Mouse (Mus musculus): ENCODE data around the gene Plpp2. TPM values are rescaled to one million over a fixed set of nuclear protein-coding genes. Genes with fewer than 3 reads are reported as not detected.

The Plpp2 gene
- polyA plus RNA-seq, 1 experiment from 2014 or later, result 141 TPM

- Histone ChIP-seq H3K36me3 (ENCODE audit: control insufficient read depth, insufficient read depth) (peaks cover 66% of the 10 kb centered on the region), H3K9ac (ENCODE audit: low read depth, low read length) (no peak overlapping the region), H3K4me1 (replicated peaks; ENCODE audit: control insufficient read depth, insufficient read depth, low read length) (no peaks in the 10 kb centered on the region), H3K27ac (ENCODE audit: low read depth, low read length) (no peak overlapping the region), H3K27me3 (replicated peaks; ENCODE audit: control insufficient read depth, insufficient read depth, low read length) (no peaks in the 10 kb centered on the region), H3K9me3 (ENCODE audit: control insufficient read depth) (no peaks in the 10 kb centered on the region), H3K4me3 (ENCODE audit: low read depth, low read length) (no peak overlapping the region), H3K4me2 (replicated peaks; ENCODE audit: low read depth) (no peak overlapping the region)
- no peak for TF ChIP-seq CTCF (IDR thresholded peaks at IDR 0.05; ENCODE audit: low read depth)
- WGBS, result 74% methylated on average over 5 of the region's 5 CpGs
- ATAC-seq, result no peak
Measured at GRCm38 (mm10) chr10:79547148-79547675, 13.6 kb upstream of the Plpp2 start.

- no peaks in the 10 kb centered on the region for H3K4me1 ChIP-seq (replicated peaks; ENCODE audit: control insufficient read depth, insufficient read depth, low read length)
- H3K27ac ChIP-seq (ENCODE audit: low read depth, low read length), result no peak overlapping the region
- H3K9ac ChIP-seq (ENCODE audit: low read depth, low read length), result no peak overlapping the region
- no peaks in the 10 kb centered on the region for H3K9me3 ChIP-seq (ENCODE audit: control insufficient read depth)
- ATAC-seq, result no peak
- WGBS, result 92% methylated on average over 11 of the region's 11 CpGs
- H3K4me2 ChIP-seq (replicated peaks; ENCODE audit: low read depth), result no peak overlapping the region
- TF ChIP-seq CTCF (IDR thresholded peaks at IDR 0.05; ENCODE audit: low read depth), result no peak
- H3K27me3 ChIP-seq (replicated peaks; ENCODE audit: control insufficient read depth, insufficient read depth, low read length), result no peaks in the 10 kb centered on the region
- peaks cover 74% of the 10 kb centered on the region for H3K36me3 ChIP-seq (ENCODE audit: control insufficient read depth, insufficient read depth)
- H3K4me3 ChIP-seq (ENCODE audit: low read depth, low read length), result no peak overlapping the region
Measured at GRCm38 (mm10) chr10:79546483-79546882, 12.9 kb upstream of the Plpp2 start.

GRCm38 (mm10) chr10:79545891-79546290 is 12.3 kb upstream of the Plpp2 start:
- no peak for ATAC-seq
- Histone ChIP-seq H3K27me3 (replicated peaks; ENCODE audit: control insufficient read depth, insufficient read depth, low read length) (no peaks in the 10 kb centered on the region), H3K4me3 (ENCODE audit: low read depth, low read length) (no peak overlapping the region), H3K4me1 (replicated peaks; ENCODE audit: control insufficient read depth, insufficient read depth, low read length) (no peaks in the 10 kb centered on the region), H3K9ac (ENCODE audit: low read depth, low read length) (no peak overlapping the region), H3K9me3 (ENCODE audit: control insufficient read depth) (no peaks in the 10 kb centered on the region), H3K27ac (ENCODE audit: low read depth, low read length) (no peak overlapping the region), H3K36me3 (ENCODE audit: control insufficient read depth, insufficient read depth) (peaks cover 80% of the 10 kb centered on the region), H3K4me2 (replicated peaks; ENCODE audit: low read depth) (no peak overlapping the region)
- WGBS, result 93% methylated on average over 12 of the region's 12 CpGs
- TF ChIP-seq CTCF (IDR thresholded peaks at IDR 0.05; ENCODE audit: low read depth), result no peak

- WGBS, result 81% methylated on average over 5 of the region's 5 CpGs
- H3K36me3 ChIP-seq (ENCODE audit: control insufficient read depth, insufficient read depth), result peaks cover 91% of the 10 kb centered on the region
Measured at GRCm38 (mm10) chr10:79544631-79545030, 11.0 kb upstream of the Plpp2 start.

GRCm38 (mm10) chr10:79543884-79544597 is 10.4 kb upstream of the Plpp2 start:
- peaks cover 89% of the 10 kb centered on the region for H3K36me3 ChIP-seq (ENCODE audit: control insufficient read depth, insufficient read depth)
- TF ChIP-seq CTCF (IDR thresholded peaks at IDR 0.05; ENCODE audit: low read depth), result no peak
- no peak overlapping the region for H3K9ac ChIP-seq (ENCODE audit: low read depth, low read length)
- no peaks in the 10 kb centered on the region for H3K27me3 ChIP-seq (replicated peaks; ENCODE audit: control insufficient read depth, insufficient read depth, low read length)
- no peak overlapping the region for H3K4me3 ChIP-seq (ENCODE audit: low read depth, low read length)
- 64% methylated on average over 9 of the region's 9 CpGs for WGBS
- H3K27ac ChIP-seq (ENCODE audit: low read depth, low read length), result peak overlapping the region; percentile 46; the same call in 1 of the 2 replicates
- H3K9me3 ChIP-seq (ENCODE audit: control insufficient read depth), result no peaks in the 10 kb centered on the region
- ATAC-seq, result peak; percentile 56
- no peaks in the 10 kb centered on the region for H3K4me1 ChIP-seq (replicated peaks; ENCODE audit: control insufficient read depth, insufficient read depth, low read length)
- H3K4me2 ChIP-seq (replicated peaks; ENCODE audit: low read depth), result no peak overlapping the region

More at GRCm38 (mm10) chr10:79544631-79545030, 11.0 kb upstream of the Plpp2 start:
- H3K27ac ChIP-seq (ENCODE audit: low read depth, low read length), result no peak overlapping the region; the same call in 1 of the 2 replicates
- H3K9me3 ChIP-seq (ENCODE audit: control insufficient read depth), result no peaks in the 10 kb centered on the region
- no peak overlapping the region for H3K4me3 ChIP-seq (ENCODE audit: low read depth, low read length)
- no peaks in the 10 kb centered on the region for H3K27me3 ChIP-seq (replicated peaks; ENCODE audit: control insufficient read depth, insufficient read depth, low read length)
- no peak for ATAC-seq
- TF ChIP-seq CTCF (IDR thresholded peaks at IDR 0.05; ENCODE audit: low read depth), result no peak
- H3K4me1 ChIP-seq (replicated peaks; ENCODE audit: control insufficient read depth, insufficient read depth, low read length), result no peaks in the 10 kb centered on the region
- no peak overlapping the region for H3K9ac ChIP-seq (ENCODE audit: low read depth, low read length)
- no peak overlapping the region for H3K4me2 ChIP-seq (replicated peaks; ENCODE audit: low read depth)

- Histone ChIP-seq H3K4me3 (ENCODE audit: low read depth, low read length) (no peak overlapping the region), H3K4me1 (replicated peaks; ENCODE audit: control insufficient read depth, insufficient read depth, low read length) (no peaks in the 10 kb centered on the region), H3K4me2 (replicated peaks; ENCODE audit: low read depth) (no peak overlapping the region), H3K9me3 (ENCODE audit: control insufficient read depth) (no peaks in the 10 kb centered on the region), H3K36me3 (ENCODE audit: control insufficient read depth, insufficient read depth) (peaks cover 70% of the 10 kb centered on the region), H3K9ac (ENCODE audit: low read depth, low read length) (no peak overlapping the region), H3K27ac (ENCODE audit: low read depth, low read length) (peak overlapping the region; percentile 41; the same call in 1 of the 2 replicates), H3K27me3 (replicated peaks; ENCODE audit: control insufficient read depth, insufficient read depth, low read length) (no peaks in the 10 kb centered on the region)
- 92% methylated on average over 11 of the region's 11 CpGs for WGBS
- no peak for TF ChIP-seq CTCF (IDR thresholded peaks at IDR 0.05; ENCODE audit: low read depth)
- ATAC-seq, result no peak
Measured at GRCm38 (mm10) chr10:79542171-79542570, 8.6 kb upstream of the Plpp2 start.

All from intestine, postnatal 0 days (tissue).